Comparison of ENCODE assay signal across 11 mouse cellular contexts in genomic region chr3:109368383-109369289, GRCm38 (mm10). TPM values are rescaled to one million over a fixed set of nuclear protein-coding genes. Genes with fewer than 3 reads are reported as not detected.
DNase-seq lines count a peak whose midpoint lies in the region; ATAC-seq and TF ChIP-seq lines count a peak whose summit lies in the region.
"Had no signal": no experiment of that assay in that cellular context is flagged by ENCODE, and none has a peak within 500 bp of the region (broad histone marks: within the 10 kb centered on the region; RNA-seq: fewer than 3 reads in every experiment).

No protein-coding gene starts in this region.

- H3K9me3 ChIP-seq in lung, postnatal 0 days (ENCODE audit: low read length): no peaks in the 10 kb centered on the region
- H3K9me3 ChIP-seq: embryonic facial prominence, embryonic 13.5 days had no signal

- no peak overlapping the region for H3K9ac ChIP-seq in lung, postnatal 0 days (replicated peaks; ENCODE audit: low read depth)
- H3K9ac ChIP-seq: embryonic facial prominence, embryonic 13.5 days had no signal

- H3K27ac ChIP-seq in lung, postnatal 0 days (ENCODE audit: low read length): no peak overlapping the region
- H3K27ac ChIP-seq: embryonic facial prominence, embryonic 13.5 days had no signal

- peak; percentile 46; the same call in 1 of the 2 replicates for TF ChIP-seq EP300 in lung, postnatal 0 days (IDR thresholded peaks at IDR 0.05)

- no peaks in the 10 kb centered on the region for H3K36me3 ChIP-seq in lung, postnatal 0 days (ENCODE audit: insufficient read depth, low read length)
- H3K36me3 ChIP-seq: embryonic facial prominence, embryonic 13.5 days; G1E had no signal

- H3K27me3 ChIP-seq in lung, postnatal 0 days (replicated peaks; ENCODE audit: insufficient read depth, low read length): no peaks in the 10 kb centered on the region
- H3K27me3 ChIP-seq: embryonic facial prominence, embryonic 13.5 days had no signal

- no peaks in the 10 kb centered on the region for H3K4me1 ChIP-seq in lung, postnatal 0 days (ENCODE audit: insufficient read depth, low read depth, low read length)

- peak; percentile 29 for DNase-seq in kidney, adult 11 months
- no peak for DNase-seq in kidney, adult 18-20 months
- DNase-seq in NIH3T3 (ENCODE audit: low read depth): peak; percentile 10
- DNase-seq in gonadal fat pad, adult 2 months (ENCODE audit: low read depth): peak; percentile 33
- DNase-seq in lung, postnatal 0 days (ENCODE audit: low spot score): peak; percentile 88
- no peak for DNase-seq in layer of hippocampus, adult 11-12 months (ENCODE audit: low spot score)
- DNase-seq in layer of hippocampus, postnatal 10 days (ENCODE audit: low spot score in 2 of 2): no peak
- no peak for DNase-seq in cerebellum, postnatal 25 days
- DNase-seq: heart, postnatal 14 days had no signal

- no peak overlapping the region for H3K4me2 ChIP-seq in lung, postnatal 0 days (replicated peaks; ENCODE audit: low read depth, low read length)
- H3K4me2 ChIP-seq: embryonic facial prominence, embryonic 13.5 days had no signal

- WGBS in lung, postnatal 0 days: 40% methylated on average over 9 of the region's 9 CpGs

- no peak for TF ChIP-seq CTCF in lung, postnatal 0 days (IDR thresholded peaks at IDR 0.05)

- peak; percentile 89 for ATAC-seq in lung, postnatal 0 days

- H3K4me3 ChIP-seq in lung, postnatal 0 days (ENCODE audit: low read depth, low read length): no peak overlapping the region
- H3K4me3 ChIP-seq: embryonic facial prominence, embryonic 13.5 days had no signal

RNA-seq across cellular contexts. Expression of gene Vav3, which starts 28.2 kb away (rescaled TPM):
- polyA plus RNA-seq in gonadal fat pad, adult 2 months (2012; rRNA removed): 3.5 and 3.7 TPM in 2 replicates
- 11.9 and 12.2 TPM in 2 replicates for polyA plus RNA-seq in lung, postnatal 0 days (2015; fragmentation: Nextera tagmentation; extraction: Ambion mirVana)
- 1 to 10 TPM; 7.0 to 8.1 TPM for total RNA-seq in layer of hippocampus, postnatal 10 days (2021)
- polyA plus RNA-seq: G1E had no signal

Comparison
In these comparisons a context has a peak if more than half of its experiments do, and no peak if none do; other contexts are left out.
1. DNase-seq: peak in kidney, adult 11 months (single experiment), NIH3T3 (single experiment), gonadal fat pad, adult 2 months (single experiment) and lung, postnatal 0 days (single experiment); none in kidney, adult 18-20 months (single experiment), layer of hippocampus, adult 11-12 months (single experiment), layer of hippocampus, postnatal 10 days (0 of 2) and cerebellum, postnatal 25 days (0 of 2).